Mouse (Mus musculus): Measurements from ENCODE around the gene Fscn3.

The Fscn3 gene

DNA sequence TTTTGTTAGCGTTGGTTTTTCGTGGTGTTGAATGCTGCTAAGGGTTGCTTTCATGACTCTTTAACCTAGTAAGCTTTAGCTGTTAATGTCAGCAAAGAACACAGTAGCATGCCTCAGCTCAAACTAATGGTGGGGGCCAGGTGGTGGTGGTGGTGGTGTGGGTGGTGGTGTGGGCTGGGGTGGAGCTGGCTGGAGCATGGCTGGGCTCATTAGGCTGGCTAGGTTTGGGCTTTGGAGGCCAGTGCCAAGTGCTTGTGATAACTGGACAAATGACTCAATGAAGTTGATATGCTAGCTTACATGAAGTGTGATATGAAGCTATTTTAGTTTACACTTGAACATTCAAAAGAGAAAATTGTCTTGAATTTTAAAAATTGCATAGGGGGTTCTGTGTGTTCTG lies 58.4 kb downstream of the Fscn3 start:
- no peak for DNase-seq (ENCODE audit: inconsistent age in 2 of 2, low spot score in 1 of 2)

DNA sequence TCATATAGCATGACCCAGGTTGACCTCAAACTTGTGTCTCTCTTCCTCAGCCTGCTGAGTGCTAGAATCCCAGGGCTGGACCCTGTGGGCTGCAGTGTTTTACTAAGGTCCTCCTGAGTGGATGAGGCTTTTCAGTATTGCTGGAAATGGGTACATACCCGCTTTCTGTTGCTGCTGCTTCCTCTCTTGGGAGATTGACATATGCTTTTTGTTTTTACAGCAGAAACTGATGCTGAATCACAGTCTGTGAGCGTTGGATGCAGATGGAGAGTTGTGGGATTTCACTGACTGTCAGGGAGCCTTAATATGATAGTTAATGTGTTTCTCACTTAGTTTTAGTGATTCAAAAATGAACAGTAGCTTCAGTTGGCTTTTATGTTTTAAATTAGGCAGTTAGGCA lies 58.9 kb downstream of the Fscn3 start:
- no peak for DNase-seq (ENCODE audit: inconsistent age in 2 of 2, low spot score in 1 of 2)

DNA sequence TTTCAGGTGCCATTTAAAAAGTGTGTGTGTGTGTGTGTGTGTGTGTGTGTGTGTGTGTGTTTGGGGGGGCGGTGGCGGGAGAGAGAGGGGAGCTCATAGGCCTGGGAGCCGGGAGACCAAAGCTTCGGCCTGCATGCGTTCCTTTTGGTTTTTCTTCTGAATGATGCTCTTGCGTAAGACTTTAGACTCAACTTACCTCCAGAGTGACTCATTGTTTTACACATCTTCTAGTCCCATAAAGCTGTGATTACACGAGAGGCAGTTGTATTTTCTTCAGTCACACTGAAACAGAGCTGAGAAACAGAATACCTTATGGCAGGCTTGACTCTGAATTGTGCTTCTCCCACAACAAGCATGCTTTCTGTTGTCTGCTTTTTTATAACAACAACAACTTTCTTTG lies 59.3 kb downstream of the Fscn3 start:
- DNase-seq (ENCODE audit: inconsistent age in 2 of 2, low spot score in 1 of 2): no peak
